Mouse (Mus musculus) liver (tissue): ENCODE measurements around the gene Sfta2.

ENCODE experiments used
- DNase-seq: peaks from one replicate; pipeline ENCODE4 v3.0.0-alpha.2; 2020; ENCODE audit warnings: mixed read lengths

Sfta2 gene

GRCm38 (mm10) chr17:35593786-35594185 is 7.6 kb upstream of the Sfta2 start:
- DNase-seq = no peak

GRCm38 (mm10) chr17:35594456-35594855 is 6.9 kb upstream of the Sfta2 start:
- no peak for DNase-seq

- no peak for DNase-seq
Observed at GRCm38 (mm10) chr17:35597399-35597798, 4.0 kb upstream of the Sfta2 start.

- no peak for DNase-seq
Observed at GRCm38 (mm10) chr17:35601736-35602354, 496 bp downstream of the Sfta2 start.

GRCm38 (mm10) chr17:35617127-35617526 is 15.8 kb downstream of the Sfta2 start:
- DNase-seq = peak; percentile 18

GRCm38 (mm10) chr17:35626537-35626936 is 25.2 kb downstream of the Sfta2 start, which contains the start of gene Gm9573:
Gene Gm9573, minus strand, starts transcription at chr17:35626637.
- no peak for DNase-seq

- peak; percentile 11 for DNase-seq
Observed at GRCm38 (mm10) chr17:35633992-35634391, 32.6 kb downstream of the Sfta2 start.

GRCm38 (mm10) chr17:35635202-35635601 is 33.9 kb downstream of the Sfta2 start:
- DNase-seq = no peak

- peak; percentile 50 for DNase-seq
Observed at GRCm38 (mm10) chr17:35635699-35636111, 34.4 kb downstream of the Sfta2 start.

- peak; percentile 17 for DNase-seq
Observed at GRCm38 (mm10) chr17:35636363-35636762, 35.0 kb downstream of the Sfta2 start.

GRCm38 (mm10) chr17:35638475-35639190 is 37.3 kb downstream of the Sfta2 start:
- peak; percentile 60 for DNase-seq

- DNase-seq = no peak
Observed at GRCm38 (mm10) chr17:35639352-35639751, 38.0 kb downstream of the Sfta2 start.

- DNase-seq = no peak
Observed at GRCm38 (mm10) chr17:35643609-35644236, 42.4 kb downstream of the Sfta2 start, which contains the start of gene Mucl3. Gene Mucl3, minus strand, starts transcription at chr17:35643695.

GRCm38 (mm10) chr17:35649429-35649828 is 48.1 kb downstream of the Sfta2 start:
- no peak for DNase-seq

- DNase-seq = no peak
Observed at GRCm38 (mm10) chr17:35653086-35653485, 51.7 kb downstream of the Sfta2 start.

GRCm38 (mm10) chr17:35665957-35666515 is 64.7 kb downstream of the Sfta2 start:
- peak; percentile 31 for DNase-seq

GRCm38 (mm10) chr17:35666851-35667256 is 65.5 kb downstream of the Sfta2 start:
- DNase-seq = peak; percentile 27

- DNase-seq = peak; percentile 97
Observed at GRCm38 (mm10) chr17:35667334-35668065, 66.2 kb downstream of the Sfta2 start, which contains the start of gene Vars2. Gene Vars2, minus strand, starts transcription at chr17:35667592.

- DNase-seq = no peak
Observed at GRCm38 (mm10) chr17:35669731-35670130, 68.4 kb downstream of the Sfta2 start.

GRCm38 (mm10) chr17:35671846-35672245 is 70.5 kb downstream of the Sfta2 start:
- no peak for DNase-seq

- no peak for DNase-seq
Observed at GRCm38 (mm10) chr17:35672527-35672926, 71.2 kb downstream of the Sfta2 start.

- peak; percentile 86 for DNase-seq
Observed at GRCm38 (mm10) chr17:35673416-35674035, 72.2 kb downstream of the Sfta2 start, which contains the start of gene Gtf2h4. Gene Gtf2h4, minus strand, starts transcription at chr17:35673739.
